Mouse (Mus musculus) CD4-positive helper T cell, adult 2 months (primary cell): ENCODE measurements around the gene Wee1.
"Not testable (repeated sequence)": the region's sequence is repeated elsewhere in the genome, so short reads cannot be mapped to it uniquely, and the experiment has no call there.

Experiments
- DNase-seq: peaks from one replicate; pipeline ENCODE4 v3.0.0-alpha.2; 2012; ENCODE audit warnings: low read depth, missing footprints, low spot score

Gene Wee1

GRCm38 (mm10) chr7:110122565-110123422, 948 bp downstream of the Wee1 start:
- DNase-seq: peak; percentile 84

- peak; percentile 42 for DNase-seq
These were observed 2.2 kb downstream of the Wee1 start for GRCm38 (mm10) chr7:110123844-110124555.

DNA sequence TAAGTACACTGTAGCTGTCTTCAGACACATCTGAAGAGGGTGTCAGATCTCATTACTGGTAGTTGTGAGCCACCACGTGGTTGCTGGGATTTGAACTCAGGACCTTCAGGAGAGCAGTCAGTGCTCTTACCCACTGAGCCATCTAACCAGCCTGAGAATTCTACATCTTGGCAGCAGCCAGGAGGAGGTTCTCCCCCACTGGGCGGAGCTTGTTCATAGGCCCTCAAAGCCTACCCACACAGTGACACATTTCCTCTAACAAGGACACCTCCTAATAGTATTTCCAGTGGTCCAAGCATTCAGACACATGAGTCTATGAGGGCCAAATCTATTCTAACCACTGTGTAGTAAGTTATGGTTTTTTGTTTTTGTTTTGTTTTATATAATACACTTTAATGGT, 6.7 kb downstream of the Wee1 start:
- no peak for DNase-seq

- DNase-seq: not testable (repeated sequence)
These were observed 10.4 kb downstream of the Wee1 start for GRCm38 (mm10) chr7:110132272-110132671.

- no peak for DNase-seq
These were observed 12.1 kb downstream of the Wee1 start for GRCm38 (mm10) chr7:110133988-110134387.

GRCm38 (mm10) chr7:110138538-110138937, 16.7 kb downstream of the Wee1 start:
- no peak for DNase-seq

DNA sequence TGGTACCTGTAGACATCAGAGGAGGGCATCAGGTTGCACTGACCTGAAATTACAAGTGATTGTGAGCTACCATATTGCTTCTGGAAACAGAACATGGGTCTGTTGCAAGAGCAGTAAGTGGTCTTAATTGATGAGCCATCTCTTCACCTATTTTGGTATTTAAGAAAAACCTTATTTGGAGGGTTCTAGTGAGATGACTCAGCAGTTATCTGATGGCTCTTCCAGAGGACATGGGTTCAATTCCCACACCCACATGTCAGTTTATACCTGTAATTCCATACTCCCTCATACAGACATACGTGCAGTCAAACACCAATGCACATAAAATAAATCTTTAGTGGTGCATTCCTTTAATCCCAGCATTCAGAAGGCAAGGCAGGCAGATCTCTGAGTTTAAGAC, 22.0 kb downstream of the Wee1 start:
- no peak for DNase-seq

GRCm38 (mm10) chr7:110152891-110153290, 31.0 kb downstream of the Wee1 start:
- no peak for DNase-seq

- no peak for DNase-seq
These were observed 34.9 kb downstream of the Wee1 start for GRCm38 (mm10) chr7:110156712-110157260.

GRCm38 (mm10) chr7:110157261-110157910, 35.5 kb downstream of the Wee1 start:
- DNase-seq: no peak

GRCm38 (mm10) chr7:110158073-110158472, 36.2 kb downstream of the Wee1 start:
- DNase-seq: no peak

DNA sequence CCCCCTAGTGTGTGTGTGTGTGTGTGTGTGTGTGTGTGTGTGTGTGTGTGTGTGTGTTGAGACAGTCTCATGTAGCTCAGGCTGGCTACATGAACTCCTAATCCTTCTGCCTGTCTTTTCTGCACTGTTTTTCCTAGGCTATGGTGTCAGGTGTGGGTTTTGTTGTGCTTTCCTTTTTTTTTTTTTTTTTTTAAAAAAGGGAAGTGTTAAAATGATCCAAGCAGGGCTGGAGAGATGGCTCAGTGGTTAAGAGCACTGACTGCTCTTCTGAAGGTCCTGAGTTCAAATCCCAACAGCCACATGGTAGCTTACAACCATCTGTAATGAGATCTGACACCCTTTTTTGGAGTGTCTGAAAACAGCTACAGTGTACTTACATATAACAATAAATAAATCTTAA, 38.3 kb downstream of the Wee1 start:
- DNase-seq: not testable (repeated sequence)

GRCm38 (mm10) chr7:110160601-110161000, 38.8 kb downstream of the Wee1 start:
- DNase-seq: no peak

- DNase-seq: no peak
These were observed 41.2 kb downstream of the Wee1 start for GRCm38 (mm10) chr7:110163024-110163423.

GRCm38 (mm10) chr7:110164103-110164681, 42.3 kb downstream of the Wee1 start:
- DNase-seq: peak; percentile 84

GRCm38 (mm10) chr7:110164712-110165122, 42.9 kb downstream of the Wee1 start:
- peak; percentile 92 for DNase-seq

- peak; percentile 16 for DNase-seq
These were observed 44.4 kb downstream of the Wee1 start for GRCm38 (mm10) chr7:110166233-110166632.

DNA sequence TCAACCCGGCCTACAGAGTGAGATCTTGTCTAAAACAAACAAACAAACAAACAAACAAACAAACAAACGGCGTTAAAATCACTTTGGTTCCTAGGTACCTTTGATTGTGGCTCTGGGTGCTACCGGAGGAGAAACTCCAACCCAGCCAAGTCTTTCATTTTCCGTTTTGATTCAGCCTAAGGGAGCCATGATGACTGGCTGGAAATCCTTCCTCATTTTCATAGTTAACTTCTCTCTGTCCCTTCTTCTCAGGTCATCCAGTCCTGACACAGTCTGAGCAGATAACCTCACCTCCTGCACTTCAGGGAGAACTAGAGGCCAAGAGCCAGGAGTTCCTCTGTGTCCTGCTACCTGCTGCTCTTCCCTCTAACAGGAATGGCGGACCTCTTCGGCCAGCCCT, 57.4 kb downstream of the Wee1 start:
- DNase-seq: no peak

DNA sequence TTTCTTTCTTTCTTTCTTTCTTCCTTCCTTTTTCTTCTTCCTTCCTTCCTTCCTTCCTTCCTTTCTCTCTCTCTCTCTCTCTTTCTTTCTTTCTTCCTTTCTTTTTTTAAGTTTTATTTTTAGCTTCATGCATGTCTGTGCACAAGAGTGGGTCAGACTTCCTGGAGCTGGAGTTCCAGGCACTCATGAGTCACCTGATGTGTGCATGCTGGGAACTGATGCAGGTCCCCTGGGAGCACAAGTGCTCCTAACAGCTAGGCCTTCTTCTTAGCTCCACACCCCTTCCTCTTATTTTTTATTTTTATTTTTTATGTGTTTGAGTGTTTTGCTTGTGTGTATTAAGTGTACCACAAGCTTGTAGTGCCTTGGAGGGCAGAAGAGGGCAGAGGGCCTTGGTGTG, 58.8 kb downstream of the Wee1 start:
- DNase-seq: no peak

GRCm38 (mm10) chr7:110181446-110181845, 59.6 kb downstream of the Wee1 start:
- no peak for DNase-seq

DNA sequence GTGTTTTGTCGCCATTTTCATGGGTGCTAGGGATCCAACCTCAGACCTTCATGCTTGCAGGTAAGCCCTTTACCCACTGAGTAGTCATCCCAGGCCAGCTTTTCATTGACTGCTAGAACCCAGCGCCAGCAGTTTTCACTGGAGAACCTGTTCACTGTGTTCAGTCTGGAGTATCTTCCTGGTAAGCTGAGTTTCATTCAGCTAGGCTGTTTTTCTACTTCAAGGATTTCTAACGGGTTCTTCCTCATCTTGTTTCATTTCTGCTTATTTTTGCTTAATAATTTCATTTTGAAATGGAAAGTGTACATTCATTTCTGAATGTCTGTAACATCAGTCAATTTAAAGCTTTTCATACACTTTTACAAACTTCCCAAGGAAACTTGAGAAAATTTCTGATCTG, 62.8 kb downstream of the Wee1 start:
- DNase-seq: no peak

- no peak for DNase-seq
These were observed 68.1 kb downstream of the Wee1 start for GRCm38 (mm10) chr7:110189951-110190350.
